Mouse (Mus musculus) midbrain, embryonic 13.5 days (tissue): ENCODE measurements around the gene Pcyt2. TPM values are rescaled to one million over a fixed set of nuclear protein-coding genes. Genes with fewer than 3 reads are reported as not detected.

Experiments
- ATAC-seq: fragments of 200-750 bp; cut with Nextera tagmentation; 2 replicates; pipeline ENCODE4 v1.8.0; 2017; ENCODE audit warnings: mild to moderate bottlenecking, moderate TSS enrichment, moderate library complexity
- H3K27ac ChIP-seq: fragments of 300-500 bp; sonication (generic); 2 replicates; pipeline ENCODE4 v1.5.1; 2015; ENCODE audit warnings: inconsistent platforms, mild to moderate bottlenecking, moderate library complexity
- H3K27me3 ChIP-seq: fragments of 300-500 bp; sonication (generic); 2 replicates; pipeline ENCODE4 v1.6.1; 2015; ENCODE audit warnings: mild to moderate bottlenecking, inconsistent platforms
- H3K36me3 ChIP-seq: fragments of 300-500 bp; sonication (generic); 2 replicates; pipeline ENCODE4 v1.6.1; 2015; ENCODE audit warnings: mild to moderate bottlenecking, inconsistent platforms
- H3K4me1 ChIP-seq: fragments of 300-500 bp; sonication (generic); replicated peaks from 2 replicates; pipeline ENCODE4 v1.6.1; 2015; ENCODE audit warnings: inconsistent platforms
- H3K4me2 ChIP-seq: fragments of 300-500 bp; sonication (generic); replicated peaks from 2 replicates; pipeline ENCODE4 v1.6.1; 2015; ENCODE audit warnings: moderate library complexity, mild to moderate bottlenecking, inconsistent platforms
- H3K4me3 ChIP-seq: fragments of 300-500 bp; sonication (generic); replicated peaks from 2 replicates; pipeline ENCODE4 v1.5.1; 2015; ENCODE audit warnings: mild to moderate bottlenecking, inconsistent platforms
- H3K9ac ChIP-seq: fragments of 300-500 bp; sonication (generic); replicated peaks from 2 replicates; pipeline ENCODE4 v1.6.1; 2015; ENCODE audit warnings: mild to moderate bottlenecking, inconsistent platforms
- H3K9me3 ChIP-seq: fragments of 300-500 bp; sonication (generic); 2 replicates; pipeline ENCODE4 v1.6.1; 2016; ENCODE audit warnings: mild to moderate bottlenecking, inconsistent platforms
- WGBS: fragments of 180-500 bp; shearing (Covaris S2); methylation state at CpG from one replicate; pipeline ENCODE4 v1.1.7; 2015; 5-methylcytosine and 5-hydroxymethylcytosine counted together
- polyA plus RNA-seq: library from polyadenylated mRNA; unstranded; fragments of >200 nt; fragmentation: Nextera tagmentation; extraction: Ambion mirVana; gene quantifications from 2 replicates; pipeline ENCODE4 v1.2.1, GENCODE M21; 2015

Gene Pcyt2
- polyA plus RNA-seq, 1 experiment from 2014 or later: 167 TPM

GRCm38 (mm10) chr11:120582268-120582981 lies 35.3 kb downstream of the Pcyt2 start:
- H3K36me3 ChIP-seq: peaks cover 62% of the 10 kb centered on the region
- peak overlapping the region; percentile 96 for H3K27ac ChIP-seq
- 66% methylated on average over 8 of the region's 8 CpGs for WGBS
- H3K4me1 ChIP-seq: peaks cover 32% of the 10 kb centered on the region
- no peak for ATAC-seq
- peak overlapping the region; percentile 96 for H3K9ac ChIP-seq
- peak overlapping the region; percentile 94 for H3K4me3 ChIP-seq
- H3K9me3 ChIP-seq: no peaks in the 10 kb centered on the region
- H3K27me3 ChIP-seq: no peaks in the 10 kb centered on the region
- H3K4me2 ChIP-seq: peak overlapping the region; percentile 94

DNA sequence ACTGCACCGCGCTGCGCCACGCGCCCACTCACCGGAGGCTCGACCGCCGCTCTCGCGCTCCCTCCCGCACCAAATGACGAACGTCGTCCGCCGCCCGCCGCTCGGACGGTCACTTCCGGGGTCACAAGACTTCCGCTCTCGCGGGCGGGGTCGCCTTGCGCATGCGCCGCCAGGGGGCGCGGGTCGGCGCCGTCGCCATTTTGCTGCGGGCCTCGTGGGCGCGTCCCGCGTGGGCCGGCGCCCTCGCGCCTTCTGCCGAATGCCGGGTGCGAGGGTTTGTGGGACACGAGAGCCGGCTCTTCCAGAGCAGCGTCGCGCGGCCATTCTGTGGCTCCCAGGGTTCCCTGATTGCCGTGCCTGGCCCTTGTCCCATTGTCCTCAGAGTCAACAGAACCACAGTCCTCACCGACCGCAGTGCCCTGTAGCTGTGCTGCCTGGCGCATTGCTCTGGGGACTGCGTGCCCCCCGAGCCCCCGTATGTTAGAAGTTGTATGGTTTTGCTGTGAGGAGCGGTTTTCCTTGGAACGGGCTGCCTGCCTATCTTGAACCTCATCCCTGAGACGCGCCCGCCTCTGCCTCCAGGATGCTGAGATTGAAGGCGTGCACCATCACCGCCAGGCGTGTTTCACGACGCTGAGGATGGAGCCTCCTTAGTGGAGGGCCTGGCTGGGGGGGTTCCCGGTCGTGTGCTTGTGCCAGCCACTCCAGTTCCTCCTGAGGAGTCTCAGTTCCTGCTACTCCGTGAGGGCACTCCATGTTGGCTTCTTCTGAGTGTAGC lies 36.1 kb downstream of the Pcyt2 start, which contains the start of gene Arhgdia:
TSS of gene Arhgdia (minus strand) at position 135 of the 778 bp plus-strand sequence.
- WGBS: 4% methylated on average over 69 of the region's 75 CpGs
- peak within 1 kb of the TSS; percentile 96 for H3K27ac ChIP-seq
- peak within 1 kb of the TSS; percentile 94 for H3K4me2 ChIP-seq
- no peaks in the 10 kb centered on the region for H3K9me3 ChIP-seq
- H3K36me3 ChIP-seq: peaks cover 60% of the 10 kb centered on the region
- H3K4me3 ChIP-seq: peak within 1 kb of the TSS; percentile 94
- peaks cover 32% of the 10 kb centered on the region for H3K4me1 ChIP-seq
- H3K27me3 ChIP-seq: no peaks in the 10 kb centered on the region
- peak within 1 kb of the TSS; percentile 96 for H3K9ac ChIP-seq
- peak; percentile 72 for ATAC-seq

DNA sequence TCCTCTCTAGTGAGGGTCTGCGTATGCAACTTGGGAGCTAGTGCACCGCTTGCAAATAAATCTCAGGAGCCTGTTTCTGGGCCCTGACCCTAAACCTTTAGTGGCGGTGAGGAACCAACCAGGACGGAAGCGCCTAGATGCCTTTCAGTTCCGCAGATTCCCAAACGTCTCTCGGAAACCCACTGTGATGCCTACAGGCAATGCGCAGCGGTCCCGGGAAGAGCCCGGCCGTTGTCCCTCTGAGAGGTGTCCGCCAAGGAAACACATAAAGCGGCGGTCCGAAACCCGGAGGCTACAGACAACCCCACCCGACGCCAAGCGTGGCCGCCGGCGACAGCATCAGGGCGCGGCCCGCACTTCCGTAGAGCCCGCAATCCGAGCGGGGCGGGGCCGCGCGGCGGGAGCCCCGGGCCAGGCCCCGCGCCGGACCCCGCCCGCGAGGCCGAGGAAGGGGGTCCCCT lies 36.8 kb downstream of the Pcyt2 start:
- Histone ChIP-seq H3K27me3 (no peaks in the 10 kb centered on the region), H3K27ac (peak overlapping the region; percentile 96), H3K9me3 (no peaks in the 10 kb centered on the region), H3K4me1 (peaks cover 32% of the 10 kb centered on the region), H3K36me3 (peaks cover 53% of the 10 kb centered on the region), H3K9ac (peak overlapping the region; percentile 96), H3K4me3 (peak overlapping the region; percentile 94), H3K4me2 (peak overlapping the region; percentile 94)
- ATAC-seq: peak; percentile 32
- WGBS: under 1% methylated on average over 40 of the region's 44 CpGs

DNA sequence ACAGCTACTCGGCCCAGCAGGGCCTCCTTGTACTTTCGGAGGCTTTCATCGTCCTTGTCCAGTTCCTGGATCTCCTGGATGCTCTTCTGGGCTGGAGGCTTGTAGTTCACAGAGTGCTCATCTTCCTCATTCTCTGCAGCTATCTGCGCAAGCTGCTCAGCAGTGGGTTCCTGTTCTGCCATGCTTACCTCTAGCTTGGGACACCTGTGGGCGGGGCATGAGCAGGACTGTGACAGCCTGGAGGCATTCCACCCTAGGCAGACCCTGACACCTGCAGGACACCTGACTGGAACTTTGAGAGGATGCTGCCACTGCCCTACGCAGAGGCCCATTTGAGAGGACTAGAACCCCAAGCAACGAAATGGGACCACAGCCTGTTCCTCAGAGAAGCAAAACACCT lies 37.5 kb downstream of the Pcyt2 start:
- Histone ChIP-seq H3K27ac (peak overlapping the region; percentile 96), H3K4me3 (peak overlapping the region; percentile 94), H3K9ac (peak overlapping the region; percentile 96), H3K4me1 (peaks cover 32% of the 10 kb centered on the region), H3K27me3 (no peaks in the 10 kb centered on the region), H3K9me3 (no peaks in the 10 kb centered on the region), H3K4me2 (peak overlapping the region; percentile 94), H3K36me3 (peaks cover 47% of the 10 kb centered on the region)
- 62% methylated on average over 7 of the region's 7 CpGs for WGBS
- no peak for ATAC-seq

DNA sequence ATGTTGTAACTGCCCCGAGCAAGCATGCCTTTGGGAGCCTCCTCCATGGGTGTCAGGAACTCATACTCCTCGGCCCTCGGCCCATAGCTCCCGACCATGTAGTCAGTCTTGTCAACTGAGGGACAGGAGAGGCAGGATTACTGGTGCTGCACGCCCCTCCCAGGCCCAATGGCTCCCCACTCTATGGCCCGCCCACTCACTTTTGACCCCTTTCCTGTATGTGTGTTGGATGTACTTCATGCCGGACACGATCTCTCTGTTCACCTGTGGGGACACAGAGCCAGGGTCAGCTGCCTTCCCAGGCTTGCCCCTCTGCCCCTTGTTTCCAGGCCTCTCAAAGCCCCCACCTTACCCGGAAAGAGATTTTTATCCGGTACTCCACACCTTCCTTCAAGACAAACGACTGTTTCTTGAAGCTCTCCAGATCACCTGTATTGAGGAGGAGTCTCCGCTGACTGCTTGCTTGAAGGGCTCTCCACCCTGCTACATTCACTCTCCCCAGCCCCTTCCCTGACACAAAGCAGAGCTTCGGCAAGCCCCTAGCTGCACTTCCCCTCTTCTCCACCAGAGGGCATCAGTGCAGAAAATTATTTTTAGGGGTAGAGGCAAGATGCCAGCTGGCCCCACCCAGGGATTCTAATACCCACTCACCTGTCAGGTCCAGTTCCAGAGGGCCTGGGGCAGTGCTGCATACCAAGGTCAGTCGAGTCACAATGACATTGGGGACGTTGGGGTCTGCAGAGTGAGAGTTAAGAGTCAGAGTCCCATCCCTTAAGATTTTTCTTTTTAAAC lies 38.2 kb downstream of the Pcyt2 start:
- peaks cover 37% of the 10 kb centered on the region for H3K4me1 ChIP-seq
- H3K27ac ChIP-seq: peak overlapping the region; percentile 96
- peak overlapping the region; percentile 94 for H3K4me2 ChIP-seq
- ATAC-seq: no peak
- H3K36me3 ChIP-seq: peaks cover 42% of the 10 kb centered on the region
- H3K9me3 ChIP-seq: no peaks in the 10 kb centered on the region
- 65% methylated on average over 15 of the region's 15 CpGs for WGBS
- no peaks in the 10 kb centered on the region for H3K27me3 ChIP-seq
- peak overlapping the region; percentile 96 for H3K9ac ChIP-seq
- H3K4me3 ChIP-seq: peak overlapping the region; percentile 94

- H3K9me3 ChIP-seq: no peaks in the 10 kb centered on the region
- no peak overlapping the region for H3K4me2 ChIP-seq
- no peaks in the 10 kb centered on the region for H3K27me3 ChIP-seq
- H3K36me3 ChIP-seq: peaks cover 35% of the 10 kb centered on the region
- no peak overlapping the region for H3K4me3 ChIP-seq
- ATAC-seq: no peak
- peak overlapping the region; percentile 9; the same call in 1 of the 2 replicates for H3K27ac ChIP-seq
- H3K4me1 ChIP-seq: peaks cover 44% of the 10 kb centered on the region
- WGBS: 88% methylated on average over 11 of the region's 11 CpGs
- no peak overlapping the region; the same call in 1 of the 2 replicates for H3K9ac ChIP-seq
These were observed 39.0 kb downstream of the Pcyt2 start for GRCm38 (mm10) chr11:120578694-120579243.

DNA sequence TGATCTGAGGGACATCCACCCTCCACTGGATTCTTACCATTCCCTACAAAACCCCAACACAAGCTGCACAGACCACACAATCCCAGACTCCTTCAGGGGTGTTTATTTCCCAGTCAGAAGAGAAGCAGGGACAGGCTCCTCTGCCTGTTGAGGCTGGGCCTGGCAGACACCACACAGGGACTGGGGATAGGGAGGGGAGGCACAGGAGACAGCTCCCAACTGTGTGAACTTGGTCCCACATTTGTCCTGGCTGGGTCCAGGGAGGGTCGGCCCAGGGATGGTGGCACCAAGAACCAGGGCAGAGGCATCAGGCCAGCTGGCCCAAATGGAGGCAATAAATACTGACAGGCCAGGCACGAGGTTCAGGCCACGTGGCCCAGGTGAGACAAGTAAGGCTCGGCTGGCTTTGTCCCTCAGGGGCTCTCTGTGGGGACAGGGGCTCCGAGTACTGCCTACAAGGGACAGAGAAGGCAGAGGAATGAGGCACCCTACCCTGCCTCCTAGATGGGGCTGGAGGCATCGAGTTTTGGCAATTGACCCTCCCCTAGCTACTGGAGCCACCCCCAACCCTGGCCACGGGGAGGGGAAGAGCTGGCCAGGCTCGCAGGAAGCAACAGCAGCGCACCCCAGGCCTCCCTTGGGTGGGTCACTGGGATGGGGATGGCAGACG lies 39.6 kb downstream of the Pcyt2 start:
- Histone ChIP-seq H3K9ac (no peak overlapping the region; the same call in 1 of the 2 replicates), H3K9me3 (no peaks in the 10 kb centered on the region), H3K4me3 (0 out of 2 replicates have a peak overlapping the region, but pooled peaks have one; percentile 4), H3K4me1 (peaks cover 45% of the 10 kb centered on the region), H3K4me2 (no peak overlapping the region), H3K36me3 (peaks cover 31% of the 10 kb centered on the region), H3K27me3 (no peaks in the 10 kb centered on the region), H3K27ac (no peak overlapping the region; the same call in 1 of the 2 replicates)
- WGBS: 85% methylated on average over 10 of the region's 10 CpGs
- ATAC-seq: no peak

DNA sequence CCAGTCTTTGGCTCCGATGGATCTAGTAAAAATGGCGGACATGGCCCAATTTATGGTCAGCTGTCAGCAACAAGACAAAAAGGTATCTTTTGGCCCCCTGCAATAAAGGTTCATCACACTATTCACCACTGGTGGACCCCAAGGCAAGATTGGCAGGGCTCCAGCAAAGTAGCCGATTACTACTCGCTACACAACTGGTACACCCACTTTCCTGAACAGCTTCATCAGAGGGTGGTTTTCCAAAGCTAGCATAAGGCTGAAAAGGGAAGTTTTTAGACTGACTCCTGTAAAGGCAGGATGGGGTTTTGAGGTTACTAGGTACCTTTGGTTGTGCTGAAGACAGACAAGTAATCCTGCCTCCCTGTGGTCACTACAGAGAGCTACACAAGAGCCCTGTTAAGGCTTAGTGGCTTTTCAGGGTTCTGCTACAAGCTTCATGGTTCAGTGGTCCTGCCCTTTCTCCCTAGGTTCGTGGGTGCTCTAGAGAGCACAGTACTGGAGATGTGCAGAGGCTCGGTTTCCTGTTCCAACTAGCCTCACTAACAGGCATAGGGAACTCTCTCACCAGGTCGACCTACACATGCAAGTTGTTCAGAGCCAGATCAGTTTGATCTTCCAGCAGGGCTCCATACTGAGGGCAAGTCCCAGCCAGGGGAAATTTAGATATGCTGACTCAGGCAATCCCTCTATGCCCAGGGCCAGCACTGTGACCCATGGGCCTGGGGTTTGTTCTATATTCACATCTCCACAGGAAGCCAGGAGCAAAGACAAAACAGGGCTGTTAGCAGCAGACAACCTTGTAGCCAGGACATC lies 40.3 kb downstream of the Pcyt2 start:
- no peak overlapping the region for H3K4me3 ChIP-seq
- WGBS: 80% methylated on average over 7 of the region's 7 CpGs
- H3K27ac ChIP-seq: no peak overlapping the region; the same call in 1 of the 2 replicates
- H3K9ac ChIP-seq: no peak overlapping the region
- ATAC-seq: no peak
- no peaks in the 10 kb centered on the region for H3K27me3 ChIP-seq
- peaks cover 31% of the 10 kb centered on the region for H3K36me3 ChIP-seq
- H3K4me1 ChIP-seq: peaks cover 43% of the 10 kb centered on the region
- no peak overlapping the region for H3K4me2 ChIP-seq
- no peaks in the 10 kb centered on the region for H3K9me3 ChIP-seq

- Histone ChIP-seq H3K9ac (no peak overlapping the region), H3K27ac (no peak overlapping the region), H3K36me3 (peaks cover 33% of the 10 kb centered on the region), H3K4me2 (no peak overlapping the region), H3K9me3 (no peaks in the 10 kb centered on the region), H3K4me1 (peaks cover 42% of the 10 kb centered on the region), H3K4me3 (no peak overlapping the region), H3K27me3 (no peaks in the 10 kb centered on the region)
- WGBS: 81% methylated on average over 3 of the region's 3 CpGs
- no peak for ATAC-seq
These were observed 41.3 kb downstream of the Pcyt2 start for GRCm38 (mm10) chr11:120576365-120576981.

- peaks cover 38% of the 10 kb centered on the region for H3K36me3 ChIP-seq
- peaks cover 47% of the 10 kb centered on the region for H3K4me1 ChIP-seq
- no peak overlapping the region for H3K4me2 ChIP-seq
- no peak overlapping the region for H3K4me3 ChIP-seq
- H3K27me3 ChIP-seq: no peaks in the 10 kb centered on the region
- no peak overlapping the region for H3K9ac ChIP-seq
- H3K27ac ChIP-seq: no peak overlapping the region
- ATAC-seq: no peak
- H3K9me3 ChIP-seq: no peaks in the 10 kb centered on the region
These were observed 41.8 kb downstream of the Pcyt2 start for GRCm38 (mm10) chr11:120575940-120576339.
